Mouse (Mus musculus) CH12.LX (cell line): Measurements from ENCODE around the gene Neurl1b.

ENCODE experiments used
- BHLHE40 ChIP-seq: IDR thresholded peaks from 2 replicates; pipeline ENCODE4 v1.6.1; 2011; ENCODE audit warnings: mild to moderate bottlenecking, low read depth, low read length, improper control_type of control experiment
- CTCF ChIP-seq, 2 experiments: IDR thresholded peaks in 1 of 2; conservative IDR thresholded peaks in 1 of 2; 2 replicates each; pipeline ENCODE4 v1.5.1; 2011 to 2012; ENCODE audit warnings: low read depth in 2 of 2, low read length in 2 of 2, improper control_type of control experiment in 1 of 2, inconsistent platforms in 1 of 2, mild to moderate bottlenecking in 1 of 2, moderate library complexity in 1 of 2
- MEF2A ChIP-seq: IDR thresholded peaks from 2 replicates; pipeline ENCODE4 v1.6.1; 2014; ENCODE audit warnings: low read depth, mild to moderate bottlenecking, inconsistent platforms, low read length, improper control_type of control experiment, borderline replicate concordance
- SIN3A ChIP-seq: IDR thresholded peaks from 2 replicates; pipeline ENCODE4 v1.6.1; 2012; ENCODE audit warnings: low read length, improper control_type of control experiment, inconsistent platforms
- TCF12 ChIP-seq: IDR thresholded peaks from 2 replicates; pipeline ENCODE4 v1.6.1; 2014; ENCODE audit warnings: low read depth, mild to moderate bottlenecking, inconsistent platforms, low read length, improper control_type of control experiment
- USF1 ChIP-seq: IDR thresholded peaks from 2 replicates; pipeline ENCODE4 v1.6.1; 2014; ENCODE audit warnings: low read depth, mild to moderate bottlenecking, inconsistent platforms, low read length, improper control_type of control experiment

- TF ChIP-seq SIN3A (no peak), MEF2A (no peak), CTCF (conservative IDR thresholded peaks at IDR 0.05 in 1 of 2, IDR thresholded peaks at IDR 0.05 in 1 of 2; ENCODE audit: low read depth in 2 of 2, low read length in 2 of 2) (no peak), TCF12 (no peak), USF1 (no peak), BHLHE40 (no peak)
Measured at GRCm38 (mm10) chr17:26487266-26487665, 72.6 kb downstream of the Neurl1b start.
